Mouse (Mus musculus) forebrain, embryonic 15.5 days (tissue): Measurements from ENCODE around the gene Nusap1. TPM values are rescaled to one million over a fixed set of nuclear protein-coding genes. Genes with fewer than 3 reads are reported as not detected.
"Not testable (repeated sequence)": the region's sequence is repeated elsewhere in the genome, so short reads cannot be mapped to it uniquely, and the experiment has no call there.

Source experiments
- ATAC-seq: fragments of 200-750 bp; cut with Nextera tagmentation; replicated peaks from 2 replicates; pipeline ENCODE4 v1.8.0; 2017; ENCODE audit warnings: mild to moderate bottlenecking, moderate TSS enrichment, moderate library complexity
- H3K27ac ChIP-seq: fragments of 300-500 bp; sonication (generic); replicated peaks from 2 replicates; pipeline ENCODE4 v1.5.1; 2015; ENCODE audit warnings: mild to moderate bottlenecking, inconsistent platforms
- H3K27me3 ChIP-seq: fragments of 300-500 bp; sonication (generic); 2 replicates; pipeline ENCODE4 v1.6.1; 2015; ENCODE audit warnings: inconsistent platforms
- H3K36me3 ChIP-seq: fragments of 300-500 bp; sonication (generic); 2 replicates; pipeline ENCODE4 v1.6.1; 2015; ENCODE audit warnings: mild to moderate bottlenecking, inconsistent platforms
- H3K4me1 ChIP-seq: fragments of 300-500 bp; sonication (generic); 2 replicates; pipeline ENCODE4 v1.6.1; 2015; ENCODE audit warnings: inconsistent platforms
- H3K4me2 ChIP-seq: fragments of 300-500 bp; sonication (generic); replicated peaks from 2 replicates; pipeline ENCODE4 v1.6.1; 2015; ENCODE audit warnings: mild to moderate bottlenecking, inconsistent platforms
- H3K4me3 ChIP-seq: fragments of 300-500 bp; sonication (generic); 2 replicates; pipeline ENCODE4 v1.5.1; 2015; ENCODE audit warnings: mild to moderate bottlenecking, inconsistent platforms
- H3K9ac ChIP-seq: fragments of 300-500 bp; sonication (generic); replicated peaks from 2 replicates; pipeline ENCODE4 v1.6.1; 2015; ENCODE audit warnings: mild to moderate bottlenecking, inconsistent platforms
- H3K9me3 ChIP-seq: fragments of 300-500 bp; sonication (generic); 2 replicates; pipeline ENCODE4 v1.6.1; 2016; ENCODE audit warnings: inconsistent platforms
- WGBS: fragments of 180-500 bp; shearing (Covaris S2); methylation state at CpG from one replicate; pipeline ENCODE4 v1.1.7; 2015; ENCODE audit warnings: mixed read lengths; 5-methylcytosine and 5-hydroxymethylcytosine counted together
- polyA plus RNA-seq: library from polyadenylated mRNA; unstranded; fragments of >200 nt; fragmentation: Nextera tagmentation; extraction: Ambion mirVana; gene quantifications from 2 replicates; pipeline ENCODE4 v1.2.1, GENCODE M21; 2015

Gene Nusap1
- polyA plus RNA-seq, 1 experiment from 2014 or later: 36.8 TPM

- Histone ChIP-seq H3K36me3 (peaks cover 12% of the 10 kb centered on the region), H3K27ac (no peak within 1 kb of the TSS), H3K4me2 (peak within 1 kb of the TSS; percentile 89), H3K9me3 (no peaks in the 10 kb centered on the region), H3K4me1 (peaks cover 13% of the 10 kb centered on the region), H3K4me3 (peak within 1 kb of the TSS; percentile 93), H3K9ac (peak within 1 kb of the TSS; percentile 85), H3K27me3 (no peaks in the 10 kb centered on the region)
- peak; percentile 91 for ATAC-seq
- 1% methylated on average over 44 of the region's 44 CpGs for WGBS
These were observed 44.4 kb downstream of the Nusap1 start, which contains the start of gene Ndufaf1 for GRCm38 (mm10) chr2:119662220-119663182. Gene Ndufaf1 (minus strand): TSS chr2:119662827.

DNA sequence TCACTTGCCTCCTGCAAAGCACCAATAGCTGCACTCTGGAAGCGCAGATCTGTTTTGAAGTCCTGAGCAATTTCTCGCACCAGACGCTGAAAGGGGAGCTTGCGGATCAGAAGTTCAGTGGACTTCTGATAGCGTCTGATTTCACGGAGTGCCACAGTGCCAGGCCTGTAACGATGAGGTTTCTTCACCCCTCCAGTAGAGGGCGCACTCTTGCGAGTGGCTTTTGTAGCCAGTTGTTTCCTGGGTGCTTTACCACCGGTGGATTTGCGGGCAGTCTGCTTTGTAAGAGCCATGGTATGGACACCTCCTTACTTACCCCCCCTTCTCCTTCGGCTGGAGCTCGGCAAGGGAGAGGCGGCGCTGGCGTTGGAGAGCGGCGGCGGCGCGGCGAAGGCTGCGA lies 47.6 kb downstream of the Nusap1 start:
- not testable (repeated sequence) for H3K4me3 ChIP-seq, H3K27ac ChIP-seq, H3K9ac ChIP-seq, H3K9me3 ChIP-seq, H3K27me3 ChIP-seq, H3K36me3 ChIP-seq, H3K4me2 ChIP-seq, ATAC-seq
- peaks cover 13% of the 10 kb centered on the region for H3K4me1 ChIP-seq
- WGBS: 78% methylated on average over 20 of the region's 23 CpGs

DNA sequence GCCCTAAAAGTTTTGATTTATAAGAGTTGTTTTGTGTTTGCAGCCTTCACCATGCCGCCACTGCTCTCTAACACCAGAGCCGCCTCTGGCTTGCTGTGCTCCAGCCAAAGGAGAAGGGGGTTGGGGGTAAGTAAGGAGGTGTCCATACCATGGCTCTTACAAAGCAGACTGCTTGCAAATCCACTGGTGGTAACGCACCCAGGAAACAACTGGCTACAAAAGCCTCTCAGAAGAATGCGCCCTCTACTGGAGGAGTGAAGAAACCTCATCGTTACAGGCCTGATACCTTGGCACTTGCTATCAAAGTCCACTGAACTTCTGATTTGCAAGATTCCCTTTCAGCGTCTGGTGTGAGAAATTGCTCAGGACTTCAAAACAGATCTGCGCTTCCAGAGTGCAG lies 50.9 kb downstream of the Nusap1 start:
- Histone ChIP-seq H3K9me3 (no peaks in the 10 kb centered on the region), H3K27me3 (no peaks in the 10 kb centered on the region), H3K36me3 (no peaks in the 10 kb centered on the region), H3K4me2 (no peak overlapping the region), H3K9ac (no peak overlapping the region), H3K4me1 (no peaks in the 10 kb centered on the region), H3K27ac (no peak overlapping the region), H3K4me3 (no peak overlapping the region)
- WGBS: 14% methylated on average over 7 of the region's 7 CpGs
- ATAC-seq: no peak

DNA sequence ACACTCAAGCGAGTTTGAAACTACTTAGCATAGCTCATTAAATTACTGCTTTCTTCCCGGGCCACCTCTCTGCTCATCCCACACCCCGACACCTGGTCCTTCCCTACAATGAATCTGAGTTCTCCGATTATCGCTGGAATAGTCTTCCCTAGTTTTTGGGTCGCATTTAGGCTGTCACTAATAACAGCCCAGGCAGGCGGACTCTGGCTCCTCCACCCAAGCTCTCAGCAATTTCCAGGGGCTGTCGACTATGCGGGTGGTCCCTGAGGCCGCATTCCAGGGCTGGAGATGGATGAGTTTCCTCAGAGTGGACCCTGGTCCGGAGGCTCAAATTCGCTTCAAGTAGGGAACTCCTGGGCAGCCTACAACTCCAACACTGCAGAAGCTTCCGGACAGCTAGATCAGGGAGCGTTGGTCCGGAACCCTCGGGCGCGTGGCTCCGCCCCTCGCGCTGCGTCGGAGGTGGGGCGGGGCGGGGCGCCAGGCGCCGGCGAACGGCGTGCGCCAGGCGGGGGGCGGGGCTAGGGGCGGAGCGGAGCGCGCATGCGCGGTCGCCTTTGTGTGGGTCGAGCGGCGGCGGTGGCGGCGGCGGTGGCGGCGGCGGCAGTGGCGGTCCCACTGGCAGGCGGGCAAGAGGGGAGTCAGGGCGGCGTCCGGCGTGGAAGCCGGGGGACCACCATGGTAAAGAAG lies 56.6 kb downstream of the Nusap1 start, which contains the start of gene Rtf1:
TSS of gene Rtf1 (plus strand) at position 544 of the 690 bp plus-strand sequence.
- under 1% methylated on average over 40 of the region's 58 CpGs for WGBS
- H3K27me3 ChIP-seq: no peaks in the 10 kb centered on the region

DNA sequence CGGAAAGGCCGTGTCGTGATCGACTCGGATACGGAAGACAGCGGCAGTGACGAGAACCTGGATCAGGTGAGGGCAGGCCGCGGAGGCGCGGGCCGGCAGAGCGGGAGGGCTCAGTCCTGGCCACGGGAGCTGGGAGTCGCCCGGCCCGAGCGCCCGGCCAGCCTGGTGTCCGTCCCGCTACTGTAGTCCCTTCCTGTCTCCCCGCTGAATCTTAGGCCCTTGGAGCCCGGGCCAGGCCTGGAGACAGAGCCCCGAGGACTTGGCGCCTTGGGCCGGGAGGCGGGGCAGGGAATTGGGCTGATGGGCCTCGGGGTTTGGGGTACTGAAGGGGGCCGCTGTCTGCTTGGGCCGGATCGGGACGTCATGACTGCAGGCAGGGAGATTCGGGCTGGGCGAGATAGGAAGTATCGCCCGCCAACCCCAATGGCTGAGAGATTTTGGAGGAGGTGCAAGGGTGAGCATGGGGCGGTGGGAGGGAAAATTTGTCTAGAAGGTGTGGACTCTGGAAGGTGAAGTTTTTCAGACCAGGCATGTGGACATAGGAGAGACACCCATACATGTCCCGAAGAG lies 57.2 kb downstream of the Nusap1 start:
- no peaks in the 10 kb centered on the region for H3K9me3 ChIP-seq
- H3K4me3 ChIP-seq: peak overlapping the region; percentile 87
- peak overlapping the region; percentile 72 for H3K4me2 ChIP-seq
- no peaks in the 10 kb centered on the region for H3K27me3 ChIP-seq
- H3K27ac ChIP-seq: peak overlapping the region; percentile 65
- H3K9ac ChIP-seq: peak overlapping the region; percentile 97
- peak; percentile 88 for ATAC-seq
- 0 out of 2 replicates have a peak, but pooled peaks cover 3% of the 10 kb centered on the region for H3K36me3 ChIP-seq
- H3K4me1 ChIP-seq: peaks cover 30% of the 10 kb centered on the region
- WGBS: under 1% methylated on average over 39 of the region's 39 CpGs

More for the DNA sequence above, 56.6 kb downstream of the Nusap1 start, which contains the start of gene Rtf1:
- Histone ChIP-seq H3K27ac (peak within 1 kb of the TSS; percentile 77), H3K4me2 (peak within 1 kb of the TSS; percentile 84), H3K9me3 (no peaks in the 10 kb centered on the region), H3K4me3 (peak within 1 kb of the TSS; percentile 87), H3K9ac (peak within 1 kb of the TSS; percentile 97), H3K36me3 (0 out of 2 replicates have a peak, but pooled peaks cover under 1% of the 10 kb centered on the region), H3K4me1 (peaks cover 30% of the 10 kb centered on the region)
- peak; percentile 98 for ATAC-seq

GRCm38 (mm10) chr2:119675831-119676230 lies 57.7 kb downstream of the Nusap1 start:
- no peak for ATAC-seq
- peak overlapping the region; percentile 87 for H3K4me3 ChIP-seq
- H3K9ac ChIP-seq: peak overlapping the region; percentile 97
- no peak overlapping the region for H3K27ac ChIP-seq
- H3K27me3 ChIP-seq: no peaks in the 10 kb centered on the region
- H3K4me1 ChIP-seq: peaks cover 30% of the 10 kb centered on the region
- H3K9me3 ChIP-seq: no peaks in the 10 kb centered on the region
- 6% methylated on average over 5 of the region's 5 CpGs for WGBS
- H3K36me3 ChIP-seq: 0 out of 2 replicates have a peak, but pooled peaks cover 3% of the 10 kb centered on the region
- peak overlapping the region; percentile 72 for H3K4me2 ChIP-seq

DNA sequence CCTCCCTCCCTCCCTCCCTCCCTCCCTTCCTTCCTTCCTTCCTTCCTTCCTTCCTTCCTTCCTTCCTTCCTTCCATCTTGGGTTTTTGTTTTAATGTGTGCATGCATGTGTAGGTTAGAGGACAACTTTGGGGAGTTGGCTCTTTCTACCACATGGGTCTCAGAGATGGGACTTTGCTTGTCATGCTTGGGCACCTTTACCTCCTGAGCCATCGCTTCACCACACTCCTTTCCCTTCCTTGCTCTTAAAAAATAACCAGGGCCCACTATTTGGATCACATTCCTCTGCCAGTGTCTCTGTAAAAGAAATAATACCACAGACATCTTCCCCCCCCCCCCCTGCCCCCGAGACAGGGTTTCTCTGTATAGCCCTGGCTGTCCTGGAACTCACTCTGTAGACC lies 65.6 kb downstream of the Nusap1 start:
- 92% methylated on average over 2 of the region's 2 CpGs for WGBS
- H3K4me1 ChIP-seq: 0 out of 2 replicates have a peak, but pooled peaks cover 4% of the 10 kb centered on the region
- H3K27me3 ChIP-seq: no peaks in the 10 kb centered on the region
- H3K27ac ChIP-seq: no peak overlapping the region
- no peak overlapping the region for H3K4me3 ChIP-seq
- no peaks in the 10 kb centered on the region for H3K9me3 ChIP-seq
- no peak for ATAC-seq
- H3K9ac ChIP-seq: no peak overlapping the region
- no peak overlapping the region for H3K4me2 ChIP-seq
- peaks cover 6% of the 10 kb centered on the region; the same call in 1 of the 2 replicates for H3K36me3 ChIP-seq

DNA sequence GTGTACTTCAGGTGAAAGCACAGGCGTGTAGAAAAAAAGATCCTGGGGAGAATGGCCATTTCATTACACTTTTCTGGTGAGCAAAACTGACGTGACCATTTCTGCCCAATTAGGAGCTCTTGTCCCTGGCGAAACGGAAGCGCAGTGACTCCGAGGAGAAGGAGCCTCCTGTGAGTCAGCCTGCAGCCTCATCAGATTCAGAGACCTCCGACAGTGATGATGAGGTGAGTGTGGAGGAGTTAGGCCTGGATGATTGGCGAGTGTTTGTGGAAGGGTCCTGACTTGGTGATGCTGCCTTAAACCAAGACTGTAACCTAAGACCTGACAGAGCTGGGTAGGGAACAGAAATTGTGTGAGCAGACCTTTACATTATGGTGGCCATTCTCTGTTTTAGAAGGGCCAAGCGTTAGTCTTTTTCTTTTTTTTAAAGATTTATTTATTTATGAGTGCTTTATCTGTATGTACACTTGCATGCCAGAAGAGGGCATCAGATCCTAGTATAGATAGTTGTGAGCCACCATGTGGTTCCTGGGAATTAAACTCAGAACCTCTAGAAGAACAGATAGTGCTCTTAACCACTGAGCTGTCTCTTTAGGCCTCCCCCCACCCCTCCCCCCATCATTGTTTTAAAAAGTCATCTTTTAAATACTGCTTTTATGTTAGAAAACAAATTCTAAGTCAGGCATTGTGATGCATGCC lies 74.1 kb downstream of the Nusap1 start:
- no peaks in the 10 kb centered on the region for H3K9me3 ChIP-seq
- H3K27me3 ChIP-seq: no peaks in the 10 kb centered on the region
- no peak overlapping the region for H3K4me2 ChIP-seq
- H3K4me3 ChIP-seq: no peak overlapping the region
- no peaks in the 10 kb centered on the region for H3K4me1 ChIP-seq
- WGBS: 83% methylated on average over 9 of the region's 9 CpGs
- H3K36me3 ChIP-seq: peaks cover 19% of the 10 kb centered on the region
- no peak overlapping the region for H3K9ac ChIP-seq
- no peak overlapping the region for H3K27ac ChIP-seq
- ATAC-seq: no peak

DNA sequence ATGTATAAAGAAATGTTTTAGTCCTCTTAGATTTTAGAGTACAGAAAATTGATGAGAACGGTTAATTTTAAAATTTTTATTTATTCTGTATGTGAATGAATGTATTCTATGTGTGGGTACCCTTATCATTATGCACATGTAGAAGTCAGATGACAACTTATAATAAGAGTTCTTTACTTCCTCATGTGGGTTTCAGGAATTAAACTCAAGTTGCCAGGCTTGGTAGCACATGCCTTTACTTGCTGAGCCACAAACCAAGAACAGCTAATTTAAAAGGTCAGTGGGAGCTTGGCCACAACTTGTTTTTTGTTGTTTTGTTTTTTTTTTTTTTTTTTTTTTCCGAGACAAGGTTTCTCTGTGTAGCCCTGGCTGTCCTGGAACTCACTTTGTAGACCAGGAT lies 76.7 kb downstream of the Nusap1 start:
- Histone ChIP-seq H3K9me3 (no peaks in the 10 kb centered on the region), H3K36me3 (peaks cover 19% of the 10 kb centered on the region), H3K4me2 (no peak overlapping the region), H3K27me3 (no peaks in the 10 kb centered on the region), H3K4me1 (no peaks in the 10 kb centered on the region), H3K27ac (no peak overlapping the region), H3K4me3 (no peak overlapping the region), H3K9ac (no peak overlapping the region)
- 95% methylated on average over 1 of the region's 2 CpGs for WGBS
- ATAC-seq: no peak

- 79% methylated on average over 1 of the region's 1 CpGs for whole genome bisulfite sequencing
- no peak overlapping the region for H3K4me2 ChIP-seq
- no peaks in the 10 kb centered on the region for H3K27me3 ChIP-seq
- H3K4me1 ChIP-seq: no peaks in the 10 kb centered on the region
- H3K4me3 ChIP-seq: no peak overlapping the region
- H3K9me3 ChIP-seq: no peaks in the 10 kb centered on the region
- peaks cover 19% of the 10 kb centered on the region for H3K36me3 ChIP-seq
- no peak overlapping the region for H3K27ac ChIP-seq
- no peak for ATAC-seq
- no peak overlapping the region for H3K9ac ChIP-seq
These were observed 78.0 kb downstream of the Nusap1 start for GRCm38 (mm10) chr2:119696111-119696510.

- no peaks in the 10 kb centered on the region for H3K4me1 ChIP-seq
- 92% methylated on average over 2 of the region's 2 CpGs for WGBS
- H3K9ac ChIP-seq: no peak overlapping the region
- H3K27ac ChIP-seq: no peak overlapping the region
- H3K36me3 ChIP-seq: peaks cover 13% of the 10 kb centered on the region
- H3K4me2 ChIP-seq: no peak overlapping the region
- ATAC-seq: no peak
- no peaks in the 10 kb centered on the region for H3K9me3 ChIP-seq
- no peaks in the 10 kb centered on the region for H3K27me3 ChIP-seq
- no peak overlapping the region for H3K4me3 ChIP-seq
These were observed 80.4 kb downstream of the Nusap1 start for GRCm38 (mm10) chr2:119698472-119698871.
